Mouse (Mus musculus): ENCODE measurements at regions not wholly inside any gene's neighbourhood (a gene's known extent, or its start where the extent isn't known, plus 50 kb on each side); places are given as distances from the start of the nearest gene placed in this dataset.

GRCm38 (mm10) chr9:47357756-47358399 lies 172.1 kb upstream of the Cadm1 start:
- peaks cover 37% of the 10 kb centered on the region for H3K4me1 ChIP-seq
- H3K27me3 ChIP-seq = 0 out of 2 replicates have a peak, but pooled peaks cover 14% of the 10 kb centered on the region
- ATAC-seq (ENCODE audit: low FRiP score, low read depth) = peak; percentile 75
- no peak overlapping the region for H3K4me3 ChIP-seq
- H3K4me2 ChIP-seq (replicated peaks) = peak overlapping the region; percentile 27
- H3K36me3 ChIP-seq = no peaks in the 10 kb centered on the region
- no peak overlapping the region for H3K27ac ChIP-seq
- H3K9me3 ChIP-seq = no peaks in the 10 kb centered on the region
- 45% methylated on average over 17 of the region's 17 CpGs for WGBS
- no peak overlapping the region for H3K9ac ChIP-seq

- Histone ChIP-seq H3K9me3 (no peaks in the 10 kb centered on the region), H3K4me2 (replicated peaks) (peak overlapping the region; percentile 27; the same call in 1 of the 2 replicates), H3K4me1 (peaks cover 37% of the 10 kb centered on the region), H3K36me3 (no peaks in the 10 kb centered on the region), H3K27ac (no peak overlapping the region), H3K9ac (no peak overlapping the region), H3K4me3 (no peak overlapping the region), H3K27me3 (0 out of 2 replicates have a peak, but pooled peaks cover 14% of the 10 kb centered on the region)
- ATAC-seq (ENCODE audit: low FRiP score, low read depth) = peak; percentile 34; the same call in 1 of the 2 replicates
- WGBS = 47% methylated on average over 4 of the region's 4 CpGs
These were observed 171.6 kb upstream of the Cadm1 start for GRCm38 (mm10) chr9:47358400-47358767.

- Histone ChIP-seq H3K4me2 (replicated peaks) (no peak overlapping the region), H3K9me3 (no peaks in the 10 kb centered on the region), H3K27me3 (peaks cover 33% of the 10 kb centered on the region), H3K4me1 (peaks cover 42% of the 10 kb centered on the region), H3K27ac (no peak overlapping the region), H3K36me3 (no peaks in the 10 kb centered on the region), H3K9ac (no peak overlapping the region), H3K4me3 (no peak overlapping the region)
- ATAC-seq (ENCODE audit: low FRiP score, low read depth) = no peak
- 20% methylated on average over 11 of the region's 11 CpGs for WGBS
These were observed 166.9 kb upstream of the Cadm1 start for GRCm38 (mm10) chr9:47363086-47363485.

GRCm38 (mm10) chr9:47364762-47365161 lies 165.2 kb upstream of the Cadm1 start:
- Histone ChIP-seq H3K4me3 (no peak overlapping the region), H3K27ac (no peak overlapping the region), H3K4me1 (peaks cover 47% of the 10 kb centered on the region), H3K36me3 (no peaks in the 10 kb centered on the region), H3K4me2 (replicated peaks) (no peak overlapping the region), H3K9me3 (no peaks in the 10 kb centered on the region), H3K9ac (no peak overlapping the region), H3K27me3 (peaks cover 38% of the 10 kb centered on the region)
- ATAC-seq (ENCODE audit: low FRiP score, low read depth) = no peak
- WGBS = 49% methylated on average over 3 of the region's 3 CpGs

- 12% methylated on average over 17 of the region's 17 CpGs for WGBS
- Histone ChIP-seq H3K4me3 (peak overlapping the region; percentile 34), H3K9me3 (no peaks in the 10 kb centered on the region), H3K27me3 (peaks cover 31% of the 10 kb centered on the region), H3K9ac (no peak overlapping the region), H3K4me2 (replicated peaks) (peak overlapping the region; percentile 70), H3K4me1 (peaks cover 44% of the 10 kb centered on the region), H3K27ac (no peak overlapping the region), H3K36me3 (no peaks in the 10 kb centered on the region)
- ATAC-seq (ENCODE audit: low FRiP score, low read depth) = peak; percentile 32; the same call in 1 of the 2 replicates
These were observed 162.6 kb upstream of the Cadm1 start for GRCm38 (mm10) chr9:47367266-47367957.

- 6% methylated on average over 30 of the region's 31 CpGs for WGBS
- peak overlapping the region; percentile 34 for H3K4me3 ChIP-seq
- no peak overlapping the region for H3K27ac ChIP-seq
- H3K36me3 ChIP-seq = no peaks in the 10 kb centered on the region
- ATAC-seq (ENCODE audit: low FRiP score, low read depth) = peak; percentile 61
- peak overlapping the region; percentile 70 for H3K4me2 ChIP-seq (replicated peaks)
- H3K9me3 ChIP-seq = no peaks in the 10 kb centered on the region
- H3K27me3 ChIP-seq = peaks cover 28% of the 10 kb centered on the region
- H3K9ac ChIP-seq = peak overlapping the region; percentile 45
- peaks cover 35% of the 10 kb centered on the region for H3K4me1 ChIP-seq
These were observed 161.7 kb upstream of the Cadm1 start for GRCm38 (mm10) chr9:47368015-47368901.

- Histone ChIP-seq H3K36me3 (no peaks in the 10 kb centered on the region), H3K9me3 (peaks cover 5% of the 10 kb centered on the region; the same call in 1 of the 2 replicates), H3K9ac (no peak overlapping the region), H3K4me1 (peaks cover 28% of the 10 kb centered on the region), H3K27me3 (peaks cover 13% of the 10 kb centered on the region), H3K27ac (no peak overlapping the region), H3K4me2 (replicated peaks) (no peak overlapping the region), H3K4me3 (no peak overlapping the region)
- 83% methylated on average over 7 of the region's 7 CpGs for WGBS
- ATAC-seq (ENCODE audit: low FRiP score, low read depth) = no peak
These were observed 157.7 kb upstream of the Cadm1 start for GRCm38 (mm10) chr9:47372296-47372695.

GRCm38 (mm10) chr9:47374086-47374485 lies 155.9 kb upstream of the Cadm1 start:
- WGBS = 96% methylated on average over 7 of the region's 7 CpGs
- peaks cover 5% of the 10 kb centered on the region; the same call in 1 of the 2 replicates for H3K9me3 ChIP-seq
- no peak overlapping the region for H3K27ac ChIP-seq

GRCm38 (mm10) chr9:47376645-47377044 lies 153.3 kb upstream of the Cadm1 start:
- Histone ChIP-seq H3K36me3 (no peaks in the 10 kb centered on the region), H3K27me3 (no peaks in the 10 kb centered on the region; the same call in 1 of the 2 replicates)

More at GRCm38 (mm10) chr9:47374086-47374485, 155.9 kb upstream of the Cadm1 start:
- no peaks in the 10 kb centered on the region; the same call in 1 of the 2 replicates for H3K27me3 ChIP-seq
- no peak overlapping the region for H3K9ac ChIP-seq
- ATAC-seq (ENCODE audit: low FRiP score, low read depth) = no peak
- no peaks in the 10 kb centered on the region for H3K36me3 ChIP-seq
- no peak overlapping the region for H3K4me2 ChIP-seq (replicated peaks)
- no peak overlapping the region for H3K4me3 ChIP-seq
- H3K4me1 ChIP-seq = peaks cover 10% of the 10 kb centered on the region

GRCm38 (mm10) chr9:47378541-47378940 lies 151.4 kb upstream of the Cadm1 start:
- H3K27ac ChIP-seq = no peak overlapping the region
- no peak overlapping the region for H3K9ac ChIP-seq
- WGBS = 79% methylated on average over 5 of the region's 5 CpGs
- H3K4me3 ChIP-seq = no peak overlapping the region
- H3K36me3 ChIP-seq = no peaks in the 10 kb centered on the region
- H3K4me1 ChIP-seq = peaks cover 7% of the 10 kb centered on the region
- no peak for ATAC-seq (ENCODE audit: low FRiP score, low read depth)
- H3K27me3 ChIP-seq = no peaks in the 10 kb centered on the region; the same call in 1 of the 2 replicates
- peaks cover 5% of the 10 kb centered on the region; the same call in 1 of the 2 replicates for H3K9me3 ChIP-seq
- no peak overlapping the region for H3K4me2 ChIP-seq (replicated peaks)

More at GRCm38 (mm10) chr9:47376645-47377044, 153.3 kb upstream of the Cadm1 start:
- Histone ChIP-seq H3K4me2 (replicated peaks) (no peak overlapping the region), H3K4me1 (peaks cover 7% of the 10 kb centered on the region), H3K4me3 (no peak overlapping the region), H3K9ac (no peak overlapping the region), H3K27ac (no peak overlapping the region), H3K9me3 (peaks cover 5% of the 10 kb centered on the region; the same call in 1 of the 2 replicates)
- ATAC-seq (ENCODE audit: low FRiP score, low read depth) = no peak
- 64% methylated on average over 1 of the region's 1 CpGs for WGBS

GRCm38 (mm10) chr9:47380361-47380760 lies 149.6 kb upstream of the Cadm1 start:
- H3K9ac ChIP-seq = no peak overlapping the region
- 80% methylated on average over 7 of the region's 7 CpGs for WGBS
- peaks cover 14% of the 10 kb centered on the region for H3K4me1 ChIP-seq
- H3K4me2 ChIP-seq (replicated peaks) = no peak overlapping the region
- no peak for ATAC-seq (ENCODE audit: low FRiP score, low read depth)
- H3K36me3 ChIP-seq = no peaks in the 10 kb centered on the region
- H3K4me3 ChIP-seq = no peak overlapping the region
- H3K9me3 ChIP-seq = no peaks in the 10 kb centered on the region
- no peak overlapping the region for H3K27ac ChIP-seq
- no peaks in the 10 kb centered on the region; the same call in 1 of the 2 replicates for H3K27me3 ChIP-seq

Data from limb, embryonic 13.5 days (tissue).